Mouse (Mus musculus) retina, adult 2 months (tissue): ENCODE measurements around the gene Lrrc3c.

Experiments used
- DNase-seq: peaks from one replicate; pipeline ENCODE4 v3.0.0-alpha.2; 2012; ENCODE audit warnings: low read depth, low spot score

Lrrc3c gene

GRCm38 (mm10) chr11:98597991-98598390 lies at the start of gene Lrrc3c:
Gene Lrrc3c, plus strand, starts transcription at chr11:98598291.
- no peak for DNase-seq

GRCm38 (mm10) chr11:98549363-98549762 lies 48.7 kb upstream of the Lrrc3c start:
- DNase-seq, result no peak

- no peak for DNase-seq
Observed at GRCm38 (mm10) chr11:98550311-98550974, 47.6 kb upstream of the Lrrc3c start.

DNA sequence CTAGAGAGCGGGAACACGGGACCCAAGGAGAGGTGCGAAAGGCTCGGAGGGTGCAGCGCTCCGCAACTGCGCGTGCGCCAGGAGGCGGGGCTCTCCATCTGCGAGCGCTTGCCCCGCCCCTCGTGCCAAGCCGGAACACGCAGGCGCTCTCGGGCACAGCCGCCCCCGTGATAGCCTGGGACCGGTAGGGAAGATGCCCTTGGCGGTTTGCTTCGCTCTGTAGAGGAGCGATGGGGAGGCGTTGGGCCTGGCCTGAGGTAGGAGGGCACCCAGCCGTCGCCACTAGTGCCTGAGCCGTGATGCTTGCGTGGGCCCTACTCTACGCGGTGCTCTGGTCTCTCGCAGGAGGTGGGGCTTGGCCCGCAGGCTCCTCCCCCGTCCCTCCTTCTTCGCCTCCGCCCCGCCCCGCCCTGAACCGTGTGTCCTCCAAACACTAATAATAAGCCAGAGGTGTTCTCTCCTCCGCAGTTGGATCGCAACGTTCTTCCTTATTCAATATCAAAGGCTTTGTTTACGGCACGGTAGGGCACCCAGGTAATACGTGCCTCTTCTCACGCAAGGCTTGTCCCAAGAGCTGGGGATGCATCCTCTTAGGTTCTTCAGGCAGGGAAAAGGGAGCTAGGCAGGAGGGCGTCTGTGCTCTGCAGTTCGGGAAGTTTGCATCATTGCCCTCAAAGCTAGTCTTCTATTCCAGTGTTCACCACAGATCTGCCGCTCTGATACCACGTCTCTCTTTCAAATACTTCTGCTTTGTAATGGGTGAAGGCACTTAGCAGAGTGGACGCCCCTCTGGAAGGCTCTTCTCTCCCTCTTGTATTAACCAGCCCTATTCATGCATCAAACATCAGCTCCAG lies 46.9 kb upstream of the Lrrc3c start, which contains the start of gene Zpbp2:
Gene Zpbp2, plus strand, starts transcription at position 123 of the 854 bp plus-strand sequence.
- peak; percentile 82 for DNase-seq

DNA sequence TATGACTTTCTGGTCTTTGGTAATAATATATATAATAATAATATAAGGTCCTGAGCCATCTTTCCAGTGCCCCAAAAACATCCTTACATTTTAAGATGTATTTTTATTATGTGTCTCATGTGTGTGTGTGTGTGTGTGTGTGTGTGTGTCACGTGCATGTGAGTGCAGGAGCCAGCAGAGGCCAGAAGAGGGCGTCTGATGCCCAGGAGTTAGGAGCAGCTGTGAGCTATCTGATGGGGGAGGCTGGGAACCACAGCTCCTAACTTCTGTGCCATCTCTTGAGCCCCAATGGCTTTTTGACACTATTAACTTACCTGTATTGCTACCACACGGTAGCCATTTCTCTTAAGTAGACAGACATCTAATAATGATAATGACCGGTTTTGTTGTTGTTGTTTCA lies 44.1 kb upstream of the Lrrc3c start:
- no peak for DNase-seq

GRCm38 (mm10) chr11:98555124-98555700 lies 42.9 kb upstream of the Lrrc3c start:
- DNase-seq, result no peak

DNA sequence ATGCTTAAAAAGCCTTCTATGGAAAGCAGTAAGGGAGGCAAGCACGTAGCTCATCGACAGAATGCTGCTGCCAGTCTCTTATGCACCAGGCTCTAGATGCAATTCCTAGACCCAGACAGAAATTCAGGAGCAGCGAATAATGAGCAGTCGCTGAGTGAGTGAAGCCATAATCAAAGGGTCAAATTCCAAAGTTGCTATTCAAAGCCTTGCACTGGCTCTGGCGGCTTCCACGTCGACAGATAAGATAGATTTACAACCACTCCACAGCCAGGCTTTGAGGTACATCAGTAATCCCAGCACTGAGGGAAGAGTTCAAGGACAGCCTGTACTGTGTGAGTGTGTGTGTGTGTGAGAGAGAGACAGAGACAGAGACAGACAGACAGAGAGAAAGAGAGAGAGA lies 37.1 kb upstream of the Lrrc3c start:
- no peak for DNase-seq

DNA sequence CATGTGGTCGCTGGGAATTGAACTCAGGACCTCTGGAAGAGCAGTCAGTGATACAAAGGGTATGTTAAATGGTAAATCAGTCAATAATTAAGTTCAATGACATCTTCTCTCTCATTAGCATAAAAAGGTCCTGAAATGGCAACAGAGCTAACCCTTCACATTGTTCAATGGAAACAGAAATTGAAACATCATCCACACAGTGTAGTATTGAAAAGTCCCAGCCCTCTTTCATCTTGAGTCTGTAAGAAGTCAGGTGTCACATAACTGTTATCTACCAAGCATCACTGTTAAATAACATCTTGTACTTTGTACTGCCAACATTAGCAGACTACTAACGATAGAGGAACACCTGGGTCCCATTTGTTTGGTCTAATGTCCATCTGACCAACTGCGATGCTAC lies 35.1 kb upstream of the Lrrc3c start:
- no peak for DNase-seq

DNA sequence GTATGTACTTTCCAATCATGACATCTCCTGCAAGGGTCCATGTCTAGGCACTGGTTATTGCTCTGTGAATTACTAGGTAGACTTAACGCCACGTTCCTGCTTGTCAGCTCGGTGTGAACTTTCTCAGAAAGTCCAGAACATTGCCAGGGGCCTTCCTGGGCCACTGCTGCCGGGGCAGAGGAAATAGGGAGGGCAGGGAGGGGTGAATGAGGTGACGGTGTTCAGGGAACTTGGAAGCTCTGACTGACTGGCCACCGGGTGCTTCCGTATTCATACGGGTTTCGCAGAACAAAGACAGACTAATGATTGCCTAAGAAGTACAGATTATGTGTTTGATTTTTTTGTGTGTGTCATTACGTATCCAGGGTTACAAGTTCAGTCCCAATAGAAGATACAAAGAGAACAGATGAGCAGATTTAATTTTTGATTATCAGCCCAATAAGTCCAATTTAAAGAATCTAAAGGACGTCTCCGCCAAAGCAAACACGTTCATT lies 34.1 kb upstream of the Lrrc3c start:
- DNase-seq, result no peak

- no peak for DNase-seq
Observed at GRCm38 (mm10) chr11:98568326-98568725, 29.8 kb upstream of the Lrrc3c start.

- no peak for DNase-seq
Observed at GRCm38 (mm10) chr11:98569461-98569860, 28.6 kb upstream of the Lrrc3c start.

- DNase-seq, result no peak
Observed at GRCm38 (mm10) chr11:98577776-98578175, 20.3 kb upstream of the Lrrc3c start.

- no peak for DNase-seq
Observed at GRCm38 (mm10) chr11:98580301-98581121, 17.6 kb upstream of the Lrrc3c start.

- DNase-seq, result no peak
Observed at GRCm38 (mm10) chr11:98581286-98582029, 16.6 kb upstream of the Lrrc3c start.

DNA sequence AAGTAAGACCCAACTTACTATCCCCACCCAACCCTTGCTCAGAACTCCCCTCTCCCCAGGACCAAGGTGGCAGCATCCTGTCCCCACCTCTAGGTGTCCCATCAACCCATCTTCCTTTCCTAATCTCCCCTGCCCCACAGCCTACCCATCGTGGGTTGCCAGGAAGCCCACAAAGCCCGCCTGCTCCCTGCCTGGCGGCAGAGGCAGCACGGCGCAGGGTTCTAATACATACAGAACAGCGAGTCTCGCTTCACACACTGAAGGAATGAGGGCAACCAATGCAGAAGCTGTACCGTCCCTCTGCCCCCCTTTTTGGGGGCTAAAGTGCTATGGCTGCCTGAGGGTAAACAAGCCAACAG lies 16.1 kb upstream of the Lrrc3c start:
- DNase-seq, result no peak

GRCm38 (mm10) chr11:98582551-98583264 lies 15.4 kb upstream of the Lrrc3c start:
- DNase-seq, result no peak

- no peak for DNase-seq
Observed at GRCm38 (mm10) chr11:98583265-98583552, 14.9 kb upstream of the Lrrc3c start.

GRCm38 (mm10) chr11:98583571-98583970 lies 14.5 kb upstream of the Lrrc3c start:
- no peak for DNase-seq

DNA sequence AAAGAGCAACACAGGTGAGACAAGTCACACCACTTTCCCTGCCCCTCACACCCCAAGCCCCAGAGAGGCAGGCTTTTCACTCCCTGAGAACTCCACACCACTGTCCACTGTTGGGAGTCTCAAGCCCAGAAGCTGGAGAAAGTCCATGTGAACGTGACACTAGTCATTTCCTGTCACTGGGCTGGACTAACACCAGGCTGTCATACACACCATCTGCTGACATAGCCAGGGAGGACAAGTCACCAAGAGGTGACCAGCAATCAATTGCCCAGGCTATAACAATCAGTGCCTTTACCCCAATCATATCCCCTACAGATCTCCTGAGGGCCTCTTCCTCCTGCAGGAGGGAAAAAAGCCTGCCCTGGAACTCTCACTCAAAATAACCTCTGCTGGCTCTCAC lies 13.9 kb upstream of the Lrrc3c start:
- no peak for DNase-seq

- DNase-seq, result no peak
Observed at GRCm38 (mm10) chr11:98584629-98585177, 13.4 kb upstream of the Lrrc3c start.
